Mouse (Mus musculus): ENCODE measurements around the gene Naga. TPM values are rescaled to one million over a fixed set of nuclear protein-coding genes. Genes with fewer than 3 reads are reported as not detected.

Naga gene
- total RNA-seq, 2 experiments from 2014 or later = 33.1 to 36.7 TPM

- DNase-seq (ENCODE audit: extremely low spot score in 1 of 2, low spot score in 1 of 2) = no peak
These were observed 1.8 kb upstream of the Naga start for GRCm38 (mm10) chr15:82340414-82341035.

DNA sequence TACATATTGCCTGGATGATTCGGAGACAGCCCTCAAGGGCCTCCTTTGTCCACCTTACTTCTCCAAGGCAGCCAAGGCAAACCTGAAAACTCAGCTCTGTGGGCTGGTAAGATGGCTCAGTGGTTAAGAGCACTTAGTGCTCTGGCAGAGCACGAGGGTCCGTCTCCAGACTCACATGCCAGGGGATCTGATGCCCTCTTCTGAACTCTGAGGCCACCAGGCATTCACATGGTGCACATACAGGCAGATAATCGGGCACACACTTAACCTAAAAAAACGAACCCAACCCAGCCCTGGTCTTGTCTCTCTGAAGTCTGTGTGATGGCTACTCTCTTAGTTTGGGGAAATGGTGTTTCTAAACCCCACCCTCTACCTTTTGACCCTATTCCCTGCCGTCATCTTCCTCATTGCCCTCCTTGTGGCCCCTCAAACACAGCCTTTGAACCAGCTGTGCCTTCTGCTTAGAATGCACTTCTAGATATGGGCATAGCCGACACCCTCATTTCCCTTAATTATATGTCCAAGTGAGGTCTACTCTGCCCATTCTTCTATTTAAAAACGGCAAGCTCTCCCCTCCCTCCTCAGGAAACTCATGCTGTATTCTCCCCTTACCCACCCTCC lies 1.0 kb upstream of the Naga start:
- DNase-seq (ENCODE audit: extremely low spot score in 1 of 2, low spot score in 1 of 2) = no peak

GRCm38 (mm10) chr15:82339150-82339549 lies 425 bp upstream of the Naga start:
- DNase-seq (ENCODE audit: extremely low spot score in 1 of 2, low spot score in 1 of 2) = no peak

GRCm38 (mm10) chr15:82337875-82338274 lies 850 bp downstream of the Naga start:
- no peak for DNase-seq (ENCODE audit: extremely low spot score in 1 of 2, low spot score in 1 of 2)

DNA sequence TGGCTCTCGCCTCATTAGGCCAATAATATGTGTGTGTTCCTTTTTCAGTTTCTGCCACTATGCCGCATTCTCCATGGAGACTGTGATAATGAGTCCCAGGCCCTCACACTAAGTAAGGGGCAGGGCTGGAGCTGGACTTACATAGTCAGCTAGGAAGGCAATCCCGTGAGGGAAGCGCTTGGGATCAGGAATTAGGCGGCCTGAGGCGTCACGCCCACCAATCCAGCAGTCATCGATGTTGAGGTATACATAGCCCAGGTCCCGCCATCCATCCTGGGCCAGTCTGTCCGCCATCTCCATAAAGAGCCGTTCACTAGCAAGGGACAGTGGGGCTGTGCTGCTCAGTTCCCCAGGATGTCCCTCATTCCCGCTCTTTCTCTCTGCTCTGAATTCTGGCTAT lies 2.1 kb downstream of the Naga start:
- no peak for DNase-seq (ENCODE audit: extremely low spot score in 1 of 2, low spot score in 1 of 2)

GRCm38 (mm10) chr15:82335194-82335593 lies 3.5 kb downstream of the Naga start:
- DNase-seq (ENCODE audit: extremely low spot score in 1 of 2, low spot score in 1 of 2) = no peak

DNA sequence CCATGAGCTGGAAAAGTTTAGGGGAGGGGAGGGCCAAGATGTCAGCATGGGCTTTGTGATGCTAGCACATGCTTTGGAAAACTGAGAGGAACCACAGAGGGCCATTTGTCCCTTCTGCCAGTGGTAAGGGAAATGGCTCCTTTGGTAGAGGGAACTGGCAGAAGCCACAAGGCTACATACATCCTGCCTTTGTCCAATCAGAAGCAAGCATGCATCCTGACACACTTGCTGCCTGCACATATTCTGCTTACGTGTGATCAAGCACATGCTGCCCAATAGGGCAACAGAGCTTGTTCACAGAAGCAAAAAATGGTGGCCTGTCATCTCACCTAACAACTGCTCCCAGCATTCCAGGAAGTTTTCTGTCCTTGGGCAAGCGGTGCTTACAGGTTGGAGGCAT lies 13.3 kb downstream of the Naga start:
- no peak for DNase-seq (ENCODE audit: extremely low spot score in 1 of 2, low spot score in 1 of 2)

GRCm38 (mm10) chr15:82322195-82322594 lies 16.5 kb downstream of the Naga start:
- no peak for DNase-seq (ENCODE audit: extremely low spot score in 1 of 2, low spot score in 1 of 2)

GRCm38 (mm10) chr15:82319613-82320012 lies 19.1 kb downstream of the Naga start:
- no peak for DNase-seq (ENCODE audit: extremely low spot score in 1 of 2, low spot score in 1 of 2)

DNA sequence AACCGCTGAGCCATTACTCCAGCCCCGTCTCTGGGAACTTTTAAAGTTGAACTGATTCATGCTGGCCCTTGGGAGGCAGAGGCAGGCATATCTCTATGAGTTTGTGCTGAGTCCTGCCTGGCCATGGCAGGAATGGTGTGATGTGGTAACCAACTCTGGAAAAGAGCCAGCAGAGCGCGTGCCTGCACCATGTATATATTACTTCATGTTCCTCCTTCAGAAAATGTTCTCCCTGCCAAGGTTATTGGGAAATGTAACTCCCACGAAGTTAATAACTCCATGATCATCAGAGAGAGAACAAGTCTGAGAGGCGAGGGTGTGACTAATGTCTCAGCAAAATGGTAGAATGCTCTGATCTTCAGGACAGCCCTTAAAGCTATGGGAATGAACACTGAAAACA lies 20.9 kb downstream of the Naga start:
- DNase-seq (ENCODE audit: extremely low spot score in 1 of 2, low spot score in 1 of 2) = no peak

- DNase-seq (ENCODE audit: extremely low spot score in 1 of 2, low spot score in 1 of 2) = no peak
These were observed 30.3 kb downstream of the Naga start for GRCm38 (mm10) chr15:82308416-82308815.

GRCm38 (mm10) chr15:82307107-82307506 lies 31.6 kb downstream of the Naga start:
- DNase-seq (ENCODE audit: extremely low spot score in 1 of 2, low spot score in 1 of 2) = no peak

DNA sequence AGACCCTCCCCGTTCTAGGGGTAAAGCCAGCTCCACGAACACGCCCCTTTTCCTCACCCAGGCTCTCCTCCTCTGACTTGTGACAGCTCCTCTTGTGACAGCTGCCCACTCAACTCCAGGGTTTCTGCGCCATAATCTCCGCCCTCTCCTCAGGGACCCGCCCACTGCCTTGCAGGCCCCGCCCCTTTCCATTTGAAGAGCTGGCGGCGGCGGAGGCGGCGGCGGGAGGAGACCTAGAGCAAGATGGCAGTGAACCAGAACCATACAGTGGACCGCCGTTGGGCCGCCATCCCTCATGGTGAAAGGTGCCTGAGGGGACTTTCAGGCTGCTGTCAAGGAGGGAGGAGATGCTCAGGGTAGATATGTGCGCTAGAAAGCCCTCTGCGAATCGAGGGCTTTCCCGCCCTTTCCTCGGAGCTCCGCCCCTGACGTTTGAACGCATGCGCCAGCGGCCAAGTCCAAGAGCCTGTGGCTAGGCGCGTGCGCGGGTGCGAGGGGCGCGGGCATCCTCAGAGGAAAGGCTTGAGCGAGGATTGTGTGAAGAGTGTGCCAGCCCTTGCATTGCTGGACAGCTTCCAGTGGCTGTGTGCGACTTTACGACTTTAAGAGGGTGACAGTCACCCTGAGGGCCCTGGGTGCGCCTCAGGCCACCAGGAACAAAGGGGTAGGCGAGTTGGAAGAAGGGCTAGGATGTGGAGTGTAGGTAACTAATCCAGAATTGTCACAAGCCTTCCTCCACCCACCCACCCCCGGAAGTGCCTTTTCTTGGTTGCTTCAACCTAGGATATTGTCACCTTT lies 39.8 kb downstream of the Naga start, which contains the start of gene Wbp2nl:
Gene Wbp2nl (plus strand): TSS at position 191 of the 798 bp plus-strand sequence.
- DNase-seq (ENCODE audit: extremely low spot score in 1 of 2, low spot score in 1 of 2) = no peak

DNA sequence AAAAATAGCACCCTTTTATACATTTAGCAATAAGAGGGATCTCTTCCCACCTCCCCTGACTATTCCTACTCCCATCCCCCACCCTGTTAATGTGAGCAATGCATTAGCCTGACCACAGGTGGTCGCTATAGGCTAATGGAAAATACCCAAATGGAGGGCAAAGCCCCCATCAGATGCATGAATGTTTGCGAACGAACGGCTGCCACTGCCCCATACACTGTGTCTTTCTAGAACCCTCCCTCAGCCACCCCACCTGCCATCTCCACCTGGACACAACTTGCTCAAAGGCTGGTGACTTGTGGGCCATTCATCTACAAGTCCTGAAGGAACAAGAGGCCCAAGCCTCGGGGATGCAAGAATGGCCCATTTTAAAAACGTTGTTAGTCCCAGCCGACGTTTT lies 44.7 kb downstream of the Naga start:
- DNase-seq (ENCODE audit: extremely low spot score in 1 of 2, low spot score in 1 of 2) = no peak

DNA sequence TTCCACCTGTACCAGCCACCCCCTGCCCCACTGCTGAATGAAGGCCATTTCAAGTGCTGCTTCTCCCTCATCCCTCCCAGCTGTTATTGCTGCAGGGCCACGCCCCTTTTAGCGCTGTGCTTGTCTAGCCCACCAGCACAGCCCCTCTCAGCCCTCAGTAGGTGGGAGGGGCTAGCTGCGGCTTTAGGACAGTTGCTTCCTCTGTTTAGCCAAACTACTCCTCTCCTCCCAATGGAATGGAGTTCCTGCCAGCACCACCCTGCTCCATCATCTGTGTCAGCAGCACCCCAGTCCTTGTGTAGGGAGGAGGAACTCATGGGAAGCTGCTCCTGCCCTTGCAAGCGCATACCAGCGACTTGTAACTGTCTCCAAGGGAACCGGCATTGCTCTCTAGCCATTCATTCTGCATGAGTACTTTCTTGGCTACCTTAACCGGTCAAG lies 45.4 kb downstream of the Naga start:
- no peak for DNase-seq (ENCODE audit: extremely low spot score in 1 of 2, low spot score in 1 of 2)

- DNase-seq (ENCODE audit: extremely low spot score in 1 of 2, low spot score in 1 of 2) = no peak
These were observed 45.9 kb downstream of the Naga start for GRCm38 (mm10) chr15:82292851-82293250.

DNA sequence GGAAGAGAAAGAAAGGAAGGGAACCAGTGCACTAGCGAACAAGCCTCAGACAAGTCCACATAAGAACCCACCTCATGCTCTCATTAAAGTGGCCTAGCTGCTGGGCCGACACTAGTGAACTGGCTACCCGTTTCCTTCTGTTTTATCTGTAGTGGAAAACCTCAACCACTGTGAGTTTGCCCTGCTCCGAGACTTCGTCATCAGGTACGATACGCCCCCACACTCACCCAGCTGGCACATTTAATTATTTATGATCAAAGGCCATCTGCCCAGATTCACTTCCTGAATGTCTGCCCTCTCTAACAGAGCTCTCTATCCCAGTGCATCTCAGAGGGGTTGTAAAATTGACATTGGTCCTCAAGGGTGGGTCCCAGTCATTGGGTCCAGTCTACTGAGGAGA lies 48.5 kb downstream of the Naga start:
- no peak for DNase-seq (ENCODE audit: extremely low spot score in 1 of 2, low spot score in 1 of 2)

- no peak for DNase-seq (ENCODE audit: extremely low spot score in 1 of 2, low spot score in 1 of 2)
These were observed 52.6 kb downstream of the Naga start for GRCm38 (mm10) chr15:82286157-82286556.

- no peak for DNase-seq (ENCODE audit: extremely low spot score in 1 of 2, low spot score in 1 of 2)
These were observed 58.1 kb downstream of the Naga start for GRCm38 (mm10) chr15:82280638-82281037.
